Mouse (Mus musculus): ENCODE data around the gene Mapk14. TPM values are rescaled to one million over a fixed set of nuclear protein-coding genes. Genes with fewer than 3 reads are reported as not detected.

Gene Mapk14
- total and polyA plus RNA-seq, 3 experiments = 22.6 to 59.8 (median 27.6) TPM

- Histone ChIP-seq H3K79me2 (replicated peaks; ENCODE audit: control insufficient read depth, extremely low read depth, insufficient read depth, poor library complexity, severe bottlenecking) (peaks cover 20% of the 10 kb centered on the region; the same call in 1 of the 2 replicates), H3K4me2 (ENCODE audit: insufficient read depth, low read depth, poor library complexity, severe bottlenecking) (peak within 1 kb of the TSS; percentile 39; the same call in 1 of the 2 replicates), H3K4me1 (ENCODE audit: control insufficient read depth in 1 of 2, insufficient read depth in 2 of 2) (peaks cover 0 to 21% of the 10 kb centered on the region in 2 experiments; a peak in 2 of 4 replicates), H3K4me3 (replicated peaks in 1 of 3; ENCODE audit: low read depth in 2 of 3, low read length in 2 of 3, poor library complexity in 1 of 3) (peak within 1 kb of the TSS; percentile 51 to 99 (median 66)), H3K9me3 (replicated peaks; ENCODE audit: low read length) (no peaks in the 10 kb centered on the region), H3K27ac (ENCODE audit: insufficient read depth, low read depth) (no peak within 1 kb of the TSS), H3K27me3 (replicated peaks) (no peaks in the 10 kb centered on the region), H3K9ac (ENCODE audit: insufficient read depth, low read depth) (peak within 1 kb of the TSS; percentile 58), H3K36me3 (replicated peaks in 1 of 2; ENCODE audit: control insufficient read depth in 1 of 2, insufficient read depth in 1 of 2, low read length in 1 of 2) (peaks cover 0 to 12% of the 10 kb centered on the region in 2 experiments)
- in situ Hi-C loops (cut with MboI; ENCODE audit: low pct_ligation_motif_present, low pct_unique_long_range_greater_than_20kb, low sequenced_read_pairs) = loop anchor here (10.0 kb wide), 1 partner anchor 205 kb away; no protein-coding TSS in a partner anchor
- no peak for DNase-seq (ENCODE audit: extremely low read depth)
- TF ChIP-seq E2F4 (IDR thresholded peaks at IDR 0.05; ENCODE audit: insufficient replicate concordance, low read depth, low read length) (no peak), RAD21 (IDR thresholded peaks at IDR 0.05; ENCODE audit: low read depth, low read length) (no peak), TBP (conservative IDR thresholded peaks at IDR 0.05; ENCODE audit: low read depth, low read length) (no peak), POLR2AphosphoS2 (IDR thresholded peaks at IDR 0.05; ENCODE audit: low read depth, low read length) (no peak), USF1 (IDR thresholded peaks at IDR 0.05; ENCODE audit: low read depth, low read length) (no peak), UBTF (IDR thresholded peaks at IDR 0.05; ENCODE audit: low read depth, low read length) (no peak), KAT2A (IDR thresholded peaks at IDR 0.05; ENCODE audit: insufficient replicate concordance, low read length) (no peak), SMC3 (IDR thresholded peaks at IDR 0.05; ENCODE audit: low read depth, low read length) (no peak), JUN (IDR thresholded peaks at IDR 0.05; ENCODE audit: insufficient read depth, low read depth, low read length) (no peak), GABPA (IDR thresholded peaks at IDR 0.05; ENCODE audit: insufficient replicate concordance, low read depth, low read length) (no peak), BHLHE40 (IDR thresholded peaks at IDR 0.05; ENCODE audit: low read depth, low read length) (no peak), IRF4 (IDR thresholded peaks at IDR 0.05; ENCODE audit: low read depth, low read length) (no peak), MXI1 (IDR thresholded peaks at IDR 0.05; ENCODE audit: low read depth, low read length) (no peak), MAX (IDR thresholded peaks at IDR 0.05; ENCODE audit: low read length) (no peak), MEF2A (IDR thresholded peaks at IDR 0.05; ENCODE audit: borderline replicate concordance, low read depth, low read length) (no peak), ZKSCAN1 (IDR thresholded peaks at IDR 0.05; ENCODE audit: borderline replicate concordance, low read depth, low read length) (no peak), ZNF384 (IDR thresholded peaks at IDR 0.05; ENCODE audit: low read depth, low read length) (no peak), NRF1 (IDR thresholded peaks at IDR 0.05; ENCODE audit: low read depth, low read length) (no peak), ZC3H11A (IDR thresholded peaks at IDR 0.05; ENCODE audit: low read depth, low read length) (no peak)
- dilution Hi-C loops (cut with MboI; ENCODE audit: extremely low pct_ligation_motif_present, extremely low pct_unique_long_range_greater_than_20kb, low sequenced_read_pairs) = no loop called here
These were observed 1.4 kb upstream of the Mapk14 start, which contains the start of gene Slc26a8 for GRCm38 (mm10) chr17:28689586-28690283. Gene Slc26a8, minus strand, starts transcription at chr17:28690233.

All from CH12.LX (cell line).